Mouse (Mus musculus): Measurements from ENCODE around the gene Ttc39b. TPM values are rescaled to one million over a fixed set of nuclear protein-coding genes. Genes with fewer than 3 reads are reported as not detected.

Gene Ttc39b
- polyA plus RNA-seq, 2 experiments: 0.60 to 2.1 TPM

DNA sequence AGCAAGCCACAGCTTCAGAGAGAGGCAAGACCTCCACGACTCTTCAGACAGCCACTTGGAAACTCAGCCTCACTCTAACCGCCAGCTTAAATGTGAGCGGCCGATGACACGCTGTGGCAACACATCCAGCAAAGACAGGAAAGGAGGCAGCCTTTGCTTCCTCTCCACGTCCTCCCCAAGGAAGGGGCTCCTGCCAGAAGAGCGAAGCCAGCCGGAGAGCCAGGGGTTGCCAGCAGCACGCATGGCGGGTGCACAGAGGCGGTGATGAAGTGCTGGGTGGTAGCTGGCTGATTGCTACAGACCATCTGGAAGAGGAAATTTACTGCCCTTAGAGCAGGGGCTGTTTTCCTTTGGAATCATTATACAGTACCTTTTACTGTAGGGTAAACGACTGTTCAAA, 112.3 kb downstream of the Ttc39b start:
- DNase-seq (ENCODE audit: low read depth in 3 of 3, low spot score in 3 of 3) (no peak), ATAC-seq (ENCODE audit: insufficient read depth) (no peak)
- no peaks in the 10 kb centered on the region for H3K27me3 ChIP-seq (ENCODE audit: control insufficient read depth, insufficient read depth, low read length)
- H3K27ac ChIP-seq: no peak overlapping the region
- H3K4me3 ChIP-seq (ENCODE audit: insufficient read depth in 1 of 2, low read depth in 2 of 2, low read length in 2 of 2): no peak overlapping the region
- WGBS (ENCODE audit: insufficient replicate concordance): 29% methylated on average over 12 of the region's 12 CpGs
- no peak overlapping the region for H3K4me2 ChIP-seq (ENCODE audit: low read depth)
- H3K36me3 ChIP-seq (replicated peaks; ENCODE audit: control insufficient read depth, insufficient read depth, low read depth): no peaks in the 10 kb centered on the region
- no peaks in the 10 kb centered on the region for H3K4me1 ChIP-seq (replicated peaks; ENCODE audit: control insufficient read depth in 2 of 2, insufficient read depth in 2 of 2, low read length in 1 of 2)
- H3K9ac ChIP-seq (replicated peaks): no peak overlapping the region
- TF ChIP-seq CTCF (IDR thresholded peaks at IDR 0.05; ENCODE audit: low read depth) (no peak), EP300 (IDR thresholded peaks at IDR 0.05; ENCODE audit: low read depth) (no peak)
- H3K9me3 ChIP-seq (ENCODE audit: control insufficient read depth, low read length): no peaks in the 10 kb centered on the region

DNA sequence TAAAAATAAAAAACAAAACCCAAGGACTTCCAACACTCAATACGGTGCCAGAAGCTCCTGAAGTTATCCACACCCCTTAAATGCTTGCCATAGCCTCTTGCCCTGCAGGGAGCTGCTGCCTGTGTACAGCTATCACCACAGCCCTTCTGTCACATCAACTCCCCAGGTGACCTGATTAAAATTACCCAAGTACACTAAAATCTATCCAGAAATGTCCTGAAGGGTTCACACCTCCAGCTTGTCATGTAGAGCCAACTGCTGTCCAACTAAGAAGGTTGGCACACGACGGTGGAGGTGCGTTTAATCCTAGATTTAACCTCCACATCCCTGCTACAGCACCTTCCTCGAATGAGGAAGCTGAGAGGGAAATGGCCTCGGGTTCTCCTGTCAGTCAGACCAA, 113.6 kb downstream of the Ttc39b start:
- Histone ChIP-seq H3K27me3 (ENCODE audit: control insufficient read depth, insufficient read depth, low read length) (no peaks in the 10 kb centered on the region), H3K4me3 (ENCODE audit: insufficient read depth in 1 of 2, low read depth in 2 of 2, low read length in 2 of 2) (no peak overlapping the region), H3K36me3 (replicated peaks; ENCODE audit: control insufficient read depth, insufficient read depth, low read depth) (no peaks in the 10 kb centered on the region), H3K4me1 (replicated peaks; ENCODE audit: control insufficient read depth in 2 of 2, insufficient read depth in 2 of 2, low read length in 1 of 2) (no peaks in the 10 kb centered on the region), H3K4me2 (ENCODE audit: low read depth) (no peak overlapping the region), H3K27ac (no peak overlapping the region), H3K9ac (replicated peaks) (no peak overlapping the region), H3K9me3 (ENCODE audit: control insufficient read depth, low read length) (no peaks in the 10 kb centered on the region)
- ATAC-seq (ENCODE audit: insufficient read depth) (no peak), DNase-seq (ENCODE audit: low read depth in 3 of 3, low spot score in 3 of 3) (no peak)
- WGBS (ENCODE audit: insufficient replicate concordance): 59% methylated on average over 6 of the region's 6 CpGs
- no peak for TF ChIP-seq EP300 (IDR thresholded peaks at IDR 0.05; ENCODE audit: low read depth)
- no peak for TF ChIP-seq CTCF (IDR thresholded peaks at IDR 0.05; ENCODE audit: low read depth)

DNA sequence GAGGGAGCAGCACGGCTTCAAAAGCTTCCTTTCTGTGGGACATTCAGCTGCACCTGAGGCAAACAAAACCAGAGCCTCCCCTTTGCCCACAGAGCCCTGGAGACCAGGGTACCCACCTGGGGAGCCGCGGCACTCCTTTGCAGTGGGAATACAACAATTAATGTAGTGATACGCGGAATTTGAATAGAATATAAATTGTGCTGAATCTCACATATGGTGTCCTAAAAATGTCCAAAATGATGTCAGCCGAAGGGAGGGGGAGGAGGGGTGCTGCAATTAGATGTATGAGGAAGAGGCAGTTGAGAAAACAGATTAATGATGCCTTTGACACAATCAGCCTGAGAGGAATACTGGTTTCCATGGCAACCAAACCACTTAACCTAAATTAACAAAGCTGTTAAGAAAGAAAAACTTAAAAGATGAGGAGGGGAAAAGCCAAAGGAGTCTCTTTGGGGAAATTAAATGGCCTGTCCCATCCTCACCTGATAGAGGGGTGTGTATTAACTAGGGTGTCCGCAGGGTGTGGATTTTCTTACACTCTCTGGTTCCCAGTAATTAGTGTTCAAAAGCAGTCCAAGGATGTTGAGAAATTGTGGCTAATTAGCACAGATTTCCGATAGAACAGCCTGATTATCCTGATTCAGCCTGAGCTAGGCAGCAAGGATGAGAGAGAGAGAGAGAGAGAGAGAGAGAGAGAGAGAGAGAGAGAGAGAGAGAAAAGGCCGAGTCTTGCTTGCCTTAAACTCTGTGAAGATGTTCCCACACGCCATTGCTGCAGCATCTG, 117.1 kb downstream of the Ttc39b start:
- no peaks in the 10 kb centered on the region for H3K27me3 ChIP-seq (ENCODE audit: control insufficient read depth, insufficient read depth, low read length)

DNA sequence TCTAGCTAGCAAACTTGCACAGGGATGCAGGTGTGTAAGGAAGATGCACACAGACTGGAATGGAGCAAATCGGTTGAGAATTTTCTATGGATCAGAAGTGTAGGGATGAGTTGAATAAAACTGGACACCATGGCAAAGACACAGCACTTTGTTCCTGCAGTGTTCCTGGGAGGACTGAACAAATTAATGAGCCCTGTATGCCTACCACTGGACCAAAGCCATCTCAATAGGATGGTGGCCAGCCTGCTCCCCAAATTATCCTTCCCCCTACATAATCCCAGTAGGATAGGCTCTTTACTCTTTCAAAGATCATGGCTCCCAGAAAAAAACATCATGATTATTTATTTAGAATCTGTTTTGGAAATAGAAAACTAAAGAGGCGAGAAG, 117.6 kb downstream of the Ttc39b start:
- Histone ChIP-seq H3K4me2 (ENCODE audit: low read depth) (no peak overlapping the region), H3K36me3 (replicated peaks; ENCODE audit: control insufficient read depth, insufficient read depth, low read depth) (no peaks in the 10 kb centered on the region), H3K4me3 (ENCODE audit: insufficient read depth in 1 of 2, low read depth in 2 of 2, low read length in 2 of 2) (no peak overlapping the region), H3K4me1 (replicated peaks; ENCODE audit: control insufficient read depth in 2 of 2, insufficient read depth in 2 of 2, low read length in 1 of 2) (no peaks in the 10 kb centered on the region), H3K9me3 (ENCODE audit: control insufficient read depth, low read length) (no peaks in the 10 kb centered on the region), H3K9ac (replicated peaks) (no peak overlapping the region), H3K27ac (no peak overlapping the region), H3K27me3 (ENCODE audit: control insufficient read depth, insufficient read depth, low read length) (no peaks in the 10 kb centered on the region)
- ATAC-seq (ENCODE audit: insufficient read depth): no peak
- TF ChIP-seq CTCF (IDR thresholded peaks at IDR 0.05; ENCODE audit: low read depth) (no peak), EP300 (IDR thresholded peaks at IDR 0.05; ENCODE audit: low read depth) (no peak)
- no peak for DNase-seq (ENCODE audit: low read depth in 3 of 3, low spot score in 3 of 3)
- WGBS (ENCODE audit: insufficient replicate concordance): 56% methylated on average over 2 of the region's 2 CpGs

More for the DNA sequence above, 117.1 kb downstream of the Ttc39b start:
- Histone ChIP-seq H3K36me3 (replicated peaks; ENCODE audit: control insufficient read depth, insufficient read depth, low read depth) (no peaks in the 10 kb centered on the region), H3K4me3 (ENCODE audit: insufficient read depth in 1 of 2, low read depth in 2 of 2, low read length in 2 of 2) (no peak overlapping the region), H3K9me3 (ENCODE audit: control insufficient read depth, low read length) (no peaks in the 10 kb centered on the region), H3K4me2 (ENCODE audit: low read depth) (no peak overlapping the region), H3K27ac (no peak overlapping the region), H3K4me1 (replicated peaks; ENCODE audit: control insufficient read depth in 2 of 2, insufficient read depth in 2 of 2, low read length in 1 of 2) (no peaks in the 10 kb centered on the region), H3K9ac (replicated peaks) (no peak overlapping the region)
- TF ChIP-seq EP300 (IDR thresholded peaks at IDR 0.05; ENCODE audit: low read depth): no peak
- no peak for TF ChIP-seq CTCF (IDR thresholded peaks at IDR 0.05; ENCODE audit: low read depth)
- DNase-seq (ENCODE audit: low read depth in 3 of 3, low spot score in 3 of 3): no peak
- no peak for ATAC-seq (ENCODE audit: insufficient read depth)
- WGBS (ENCODE audit: insufficient replicate concordance): 64% methylated on average over 10 of the region's 10 CpGs

DNA sequence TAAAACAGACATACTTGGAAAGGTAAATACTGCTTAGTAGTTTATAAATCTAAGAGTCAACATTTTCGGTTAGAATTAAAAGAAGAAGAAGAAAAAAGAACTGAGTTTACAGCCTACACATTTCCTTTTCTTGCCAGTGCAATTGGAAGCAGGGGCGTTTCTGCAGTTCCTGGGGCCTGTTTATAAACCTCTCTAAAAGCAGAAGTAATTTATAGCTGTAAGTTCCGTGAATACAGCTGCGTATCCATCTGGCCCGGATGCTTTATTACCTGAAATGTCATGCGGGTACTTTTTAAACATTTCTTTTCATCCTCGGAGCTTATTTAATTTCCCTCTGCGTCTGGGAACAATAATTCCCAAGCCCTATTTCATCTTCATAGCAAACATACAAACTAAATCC, 124.7 kb downstream of the Ttc39b start:
- Histone ChIP-seq H3K27me3 (ENCODE audit: control insufficient read depth, insufficient read depth, low read length) (no peaks in the 10 kb centered on the region), H3K27ac (no peak overlapping the region), H3K36me3 (replicated peaks; ENCODE audit: control insufficient read depth, insufficient read depth, low read depth) (no peaks in the 10 kb centered on the region), H3K4me1 (replicated peaks; ENCODE audit: control insufficient read depth in 2 of 2, insufficient read depth in 2 of 2, low read length in 1 of 2) (no peaks in the 10 kb centered on the region), H3K4me2 (ENCODE audit: low read depth) (no peak overlapping the region), H3K9me3 (ENCODE audit: control insufficient read depth, low read length) (no peaks in the 10 kb centered on the region), H3K4me3 (ENCODE audit: insufficient read depth in 1 of 2, low read depth in 2 of 2, low read length in 2 of 2) (no peak overlapping the region), H3K9ac (replicated peaks) (no peak overlapping the region)
- DNase-seq (ENCODE audit: low read depth in 3 of 3, low spot score in 3 of 3) (no peak), ATAC-seq (ENCODE audit: insufficient read depth) (no peak)
- WGBS (ENCODE audit: insufficient replicate concordance): 23% methylated on average over 8 of the region's 8 CpGs
- TF ChIP-seq EP300 (IDR thresholded peaks at IDR 0.05; ENCODE audit: low read depth) (no peak), CTCF (IDR thresholded peaks at IDR 0.05; ENCODE audit: low read depth) (no peak)

All from liver, embryonic 14.5 days (tissue).